Mouse (Mus musculus): ENCODE data around the gene Wnt9a. TPM values are rescaled to one million over a fixed set of nuclear protein-coding genes. Genes with fewer than 3 reads are reported as not detected.
"Not testable (repeated sequence)": the region's sequence is repeated elsewhere in the genome, so short reads cannot be mapped to it uniquely, and the experiment has no call there.

Gene Wnt9a
- polyA plus RNA-seq, 1 experiment from 2014 or later, result 0.10 TPM

- no peak overlapping the region for H3K27ac ChIP-seq
- 92% methylated on average over 13 of the region's 13 CpGs for WGBS (ENCODE audit: missing documents)
- H3K4me3 ChIP-seq (ENCODE audit: inconsistent target), result no peak overlapping the region
- H3K36me3 ChIP-seq (ENCODE audit: inconsistent target), result no peaks in the 10 kb centered on the region
- no peaks in the 10 kb centered on the region for H3K79me2 ChIP-seq (ENCODE audit: inconsistent target)
Observed at GRCm38 (mm10) chr11:59337955-59338735, 31.4 kb downstream of the Wnt9a start.

GRCm38 (mm10) chr11:59338736-59339120, 32.0 kb downstream of the Wnt9a start:
- Histone ChIP-seq H3K27ac (no peak overlapping the region), H3K4me3 (ENCODE audit: inconsistent target) (no peak overlapping the region), H3K79me2 (ENCODE audit: inconsistent target) (no peaks in the 10 kb centered on the region), H3K36me3 (ENCODE audit: inconsistent target) (no peaks in the 10 kb centered on the region)
- 95% methylated on average over 2 of the region's 2 CpGs for WGBS (ENCODE audit: missing documents)

GRCm38 (mm10) chr11:59342956-59343355, 36.2 kb downstream of the Wnt9a start:
- H3K27ac ChIP-seq, result no peak overlapping the region
- 17% methylated on average over 5 of the region's 5 CpGs for WGBS (ENCODE audit: missing documents)
- H3K36me3 ChIP-seq (ENCODE audit: inconsistent target), result no peaks in the 10 kb centered on the region
- H3K4me3 ChIP-seq (ENCODE audit: inconsistent target), result no peak overlapping the region
- H3K79me2 ChIP-seq (ENCODE audit: inconsistent target), result no peaks in the 10 kb centered on the region

- no peaks in the 10 kb centered on the region for H3K36me3 ChIP-seq (ENCODE audit: inconsistent target)
- no peak overlapping the region for H3K27ac ChIP-seq
- no peak overlapping the region for H3K4me3 ChIP-seq (ENCODE audit: inconsistent target)
- WGBS (ENCODE audit: missing documents), result 86% methylated on average over 11 of the region's 11 CpGs
- no peaks in the 10 kb centered on the region for H3K79me2 ChIP-seq (ENCODE audit: inconsistent target)
Observed at GRCm38 (mm10) chr11:59346166-59346910, 39.6 kb downstream of the Wnt9a start.

GRCm38 (mm10) chr11:59350326-59350725, 43.6 kb downstream of the Wnt9a start:
- no peak overlapping the region for H3K27ac ChIP-seq
- 100% methylated on average over 2 of the region's 2 CpGs for WGBS (ENCODE audit: missing documents)
- no peak overlapping the region for H3K4me3 ChIP-seq (ENCODE audit: inconsistent target)
- H3K79me2 ChIP-seq (ENCODE audit: inconsistent target), result no peaks in the 10 kb centered on the region
- no peaks in the 10 kb centered on the region for H3K36me3 ChIP-seq (ENCODE audit: inconsistent target)

- Histone ChIP-seq H3K36me3 (ENCODE audit: inconsistent target) (no peaks in the 10 kb centered on the region), H3K4me3 (ENCODE audit: inconsistent target) (no peak overlapping the region), H3K27ac (no peak overlapping the region), H3K79me2 (ENCODE audit: inconsistent target) (no peaks in the 10 kb centered on the region)
- 76% methylated on average over 4 of the region's 4 CpGs for WGBS (ENCODE audit: missing documents)
Observed at GRCm38 (mm10) chr11:59354793-59355192, 48.1 kb downstream of the Wnt9a start.

- H3K79me2 ChIP-seq (ENCODE audit: inconsistent target), result no peaks in the 10 kb centered on the region
- WGBS (ENCODE audit: missing documents), result 81% methylated on average over 11 of the region's 11 CpGs
- no peaks in the 10 kb centered on the region for H3K36me3 ChIP-seq (ENCODE audit: inconsistent target)
- no peak overlapping the region for H3K4me3 ChIP-seq (ENCODE audit: inconsistent target)
- H3K27ac ChIP-seq, result no peak overlapping the region
Observed at GRCm38 (mm10) chr11:59356874-59357289, 50.2 kb downstream of the Wnt9a start.

GRCm38 (mm10) chr11:59361291-59361690, 54.6 kb downstream of the Wnt9a start:
- Histone ChIP-seq H3K36me3 (ENCODE audit: inconsistent target) (no peaks in the 10 kb centered on the region), H3K79me2 (ENCODE audit: inconsistent target) (no peaks in the 10 kb centered on the region), H3K4me3 (ENCODE audit: inconsistent target) (no peak overlapping the region), H3K27ac (no peak overlapping the region)
- WGBS (ENCODE audit: missing documents), result 94% methylated on average over 9 of the region's 9 CpGs

- no peak overlapping the region for H3K4me3 ChIP-seq (ENCODE audit: inconsistent target)
- 96% methylated on average over 9 of the region's 9 CpGs for WGBS (ENCODE audit: missing documents)
- no peak overlapping the region for H3K27ac ChIP-seq
- no peaks in the 10 kb centered on the region for H3K36me3 ChIP-seq (ENCODE audit: inconsistent target)
- H3K79me2 ChIP-seq (ENCODE audit: inconsistent target), result no peaks in the 10 kb centered on the region
Observed at GRCm38 (mm10) chr11:59364007-59364406, 57.3 kb downstream of the Wnt9a start.

- H3K79me2 ChIP-seq (ENCODE audit: inconsistent target), result no peaks in the 10 kb centered on the region
- 95% methylated on average over 3 of the region's 3 CpGs for WGBS (ENCODE audit: missing documents)
- no peak overlapping the region for H3K4me3 ChIP-seq (ENCODE audit: inconsistent target)
- no peaks in the 10 kb centered on the region for H3K36me3 ChIP-seq (ENCODE audit: inconsistent target)
- no peak overlapping the region for H3K27ac ChIP-seq
Observed at GRCm38 (mm10) chr11:59364417-59364816, 57.7 kb downstream of the Wnt9a start.

GRCm38 (mm10) chr11:59366031-59366430, 59.3 kb downstream of the Wnt9a start:
- Histone ChIP-seq H3K36me3 (ENCODE audit: inconsistent target) (no peaks in the 10 kb centered on the region), H3K79me2 (ENCODE audit: inconsistent target) (no peaks in the 10 kb centered on the region), H3K4me3 (ENCODE audit: inconsistent target) (no peak overlapping the region), H3K27ac (no peak overlapping the region)
- 100% methylated on average over 3 of the region's 3 CpGs for WGBS (ENCODE audit: missing documents)

- 67% methylated on average over 3 of the region's 3 CpGs for WGBS (ENCODE audit: missing documents)
- no peaks in the 10 kb centered on the region for H3K36me3 ChIP-seq (ENCODE audit: inconsistent target)
Observed at GRCm38 (mm10) chr11:59366633-59367032, 59.9 kb downstream of the Wnt9a start.

GRCm38 (mm10) chr11:59367955-59368354, 61.2 kb downstream of the Wnt9a start:
- H3K79me2 ChIP-seq (ENCODE audit: inconsistent target); H3K27ac ChIP-seq; H3K4me3 ChIP-seq (ENCODE audit: inconsistent target); H3K36me3 ChIP-seq (ENCODE audit: inconsistent target): not testable (repeated sequence)
- WGBS (ENCODE audit: missing documents), result 88% methylated on average over 4 of the region's 4 CpGs

More at GRCm38 (mm10) chr11:59366633-59367032, 59.9 kb downstream of the Wnt9a start:
- H3K79me2 ChIP-seq (ENCODE audit: inconsistent target), result no peaks in the 10 kb centered on the region
- no peak overlapping the region for H3K4me3 ChIP-seq (ENCODE audit: inconsistent target)
- no peak overlapping the region for H3K27ac ChIP-seq

GRCm38 (mm10) chr11:59369848-59370247, 63.1 kb downstream of the Wnt9a start:
- H3K79me2 ChIP-seq (ENCODE audit: inconsistent target), result no peaks in the 10 kb centered on the region
- H3K36me3 ChIP-seq (ENCODE audit: inconsistent target), result no peaks in the 10 kb centered on the region
- no peak overlapping the region for H3K4me3 ChIP-seq (ENCODE audit: inconsistent target)
- WGBS (ENCODE audit: missing documents), result 83% methylated on average over 11 of the region's 11 CpGs
- no peak overlapping the region for H3K27ac ChIP-seq

GRCm38 (mm10) chr11:59375475-59375874, 68.7 kb downstream of the Wnt9a start, which contains the start of gene Prss38:
TSS of gene Prss38 (minus strand) at chr11:59375657.
- H3K4me3 ChIP-seq (ENCODE audit: inconsistent target), result no peak within 1 kb of the TSS
- no peaks in the 10 kb centered on the region for H3K79me2 ChIP-seq (ENCODE audit: inconsistent target)
- 91% methylated on average over 16 of the region's 16 CpGs for WGBS (ENCODE audit: missing documents)
- H3K27ac ChIP-seq, result no peak within 1 kb of the TSS
- no peaks in the 10 kb centered on the region for H3K36me3 ChIP-seq (ENCODE audit: inconsistent target)

Data from macrophage (primary cell).